In the genomic region with DNA sequence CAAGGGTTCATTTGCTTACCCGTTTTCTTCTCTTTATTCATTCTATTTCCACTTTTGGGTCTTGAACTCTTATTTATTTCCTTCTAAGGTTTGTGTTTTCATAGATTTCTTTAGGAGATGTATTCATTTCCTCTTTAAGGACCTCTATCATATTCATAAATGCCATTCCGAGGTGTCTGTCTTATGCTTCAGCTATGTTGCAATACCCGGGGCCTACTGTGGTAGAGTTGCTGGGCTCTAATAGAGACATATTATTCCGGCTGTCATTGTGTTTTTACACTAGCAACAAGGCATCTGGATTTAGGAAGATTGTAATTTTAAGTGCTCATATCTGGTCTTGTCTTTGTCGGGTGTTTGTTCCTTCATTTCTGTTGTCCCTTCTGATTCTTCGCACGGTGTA, we compare ENCODE assay signal across 22 mouse cellular contexts.
"Had no signal": no experiment of that assay in that cellular context is flagged by ENCODE, and none has a peak within 500 bp of the region (broad histone marks: within the 10 kb centered on the region; RNA-seq: fewer than 3 reads in every experiment).

No protein-coding gene starts in this region.

- DNase-seq: heart, postnatal 10 days; heart, postnatal 14 days; heart, postnatal 36 days; heart, postnatal 4 days; kidney, adult 11 months; kidney, adult 18-20 months; kidney, adult 2 months; kidney, adult 8-10 months; kidney, adult 9 months; kidney, postnatal 10 days; kidney, postnatal 14 days; kidney, postnatal 25 days; kidney, postnatal 36 days; kidney, postnatal 4 days; layer of hippocampus, adult 9-11 months; layer of hippocampus, postnatal 36 days had no signal

- ATAC-seq: hindbrain, embryonic 16.5 days; hindbrain, postnatal 0 days; inflammation-experienced regulatory T-cells, adult 6 months; intestine, embryonic 15.5 days; intestine, embryonic 16.5 days; intestine, postnatal 0 days had no signal
